Mouse (Mus musculus) MN1 (cell line): ENCODE data around the gene Tpsg1.

Experiments used
- DNase-seq: peaks from one replicate; pipeline ENCODE4 v3.0.0-alpha.2; 2016; ENCODE audit warnings: low spot score

The Tpsg1 gene

DNA sequence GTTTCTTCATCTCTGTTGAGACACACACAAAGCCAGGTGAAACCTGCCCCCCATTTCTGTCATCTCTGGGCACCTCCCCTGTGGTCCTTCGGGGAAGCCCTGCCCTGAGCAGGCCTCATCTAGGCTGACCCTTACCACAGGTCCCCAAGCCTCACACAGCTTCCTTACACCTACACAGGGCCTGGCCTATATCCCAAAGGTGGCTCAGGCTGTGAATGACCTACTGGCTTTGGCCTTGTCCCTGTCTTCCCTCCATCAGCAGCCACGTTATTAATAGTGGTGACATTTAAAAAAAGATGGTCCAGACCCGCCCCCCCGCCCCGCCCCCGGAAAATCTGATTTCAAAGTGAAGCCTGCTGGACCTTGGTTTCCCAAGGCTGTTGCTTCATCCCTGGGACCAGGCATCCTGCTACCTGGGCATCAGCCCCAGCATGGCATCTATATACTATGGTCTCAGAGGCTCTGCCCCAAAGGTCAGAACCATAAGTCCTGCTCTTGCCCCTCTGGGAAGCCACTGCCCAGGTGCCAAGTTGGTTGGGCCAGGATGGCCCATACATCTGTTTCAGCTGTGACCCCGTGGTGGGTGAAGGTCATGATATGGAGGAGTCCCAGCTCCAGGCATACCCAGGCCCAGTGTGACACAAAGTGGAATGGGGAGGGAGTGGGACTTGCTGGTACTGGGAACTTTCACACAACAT, 39.4 kb downstream of the Tpsg1 start:
- no peak for DNase-seq

DNA sequence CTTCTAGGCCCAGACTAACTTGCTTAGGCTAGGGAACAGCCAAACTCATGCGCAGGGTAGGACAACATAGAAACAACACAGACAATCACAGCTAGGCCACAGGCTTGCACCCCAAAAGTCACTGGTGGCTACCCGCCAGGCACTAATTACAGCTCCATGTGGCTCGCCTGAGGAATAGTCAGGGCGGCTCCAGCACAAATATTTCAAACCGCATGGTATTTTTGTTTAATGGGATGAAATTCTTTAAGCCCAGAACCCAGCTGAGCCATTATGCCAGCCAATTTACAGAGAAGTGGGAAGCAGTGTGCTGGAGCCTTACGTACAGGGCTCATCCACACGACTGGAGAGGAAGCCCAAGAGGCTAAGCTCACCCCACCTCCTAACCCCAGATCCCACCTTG, 40.5 kb downstream of the Tpsg1 start:
- DNase-seq, result no peak

DNA sequence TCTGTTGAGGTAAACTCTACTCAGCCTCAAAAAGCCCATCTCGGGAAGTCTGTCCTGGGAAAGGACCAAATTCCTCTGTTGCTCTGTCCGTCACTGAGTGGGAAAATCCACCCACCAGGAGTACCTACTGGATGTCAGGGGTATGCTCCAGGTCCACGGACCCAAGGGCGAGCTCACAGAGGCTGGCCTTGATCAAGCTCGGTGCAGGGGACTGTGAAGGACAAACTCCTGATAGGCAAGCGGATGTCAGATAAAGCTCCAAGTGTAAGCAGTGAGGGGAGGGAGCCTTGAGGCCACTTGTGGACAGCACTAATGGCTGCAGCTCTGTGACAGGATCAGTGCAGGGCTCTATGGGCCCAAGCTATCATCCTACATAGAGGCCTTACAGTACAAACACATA, 41.1 kb downstream of the Tpsg1 start:
- no peak for DNase-seq

DNA sequence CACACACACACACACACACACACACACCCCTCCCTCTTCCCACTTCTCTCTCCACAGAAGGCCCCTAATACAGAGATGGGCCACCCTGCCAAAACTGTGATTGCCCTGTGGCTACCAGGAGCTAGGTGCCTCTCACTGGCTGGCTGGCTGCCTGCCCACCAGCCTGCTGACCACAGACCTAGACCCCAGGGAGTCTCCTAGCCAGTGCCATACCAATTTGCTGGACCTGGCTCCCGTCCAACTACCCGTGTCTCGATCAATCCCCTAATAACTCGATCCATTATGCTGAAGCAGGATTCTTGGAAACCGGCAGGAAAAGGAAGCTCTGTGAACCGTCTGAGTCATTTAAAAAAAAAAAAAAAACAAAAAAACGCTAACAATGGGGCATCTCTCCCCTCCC, 41.7 kb downstream of the Tpsg1 start:
- DNase-seq, result peak; percentile 90

DNA sequence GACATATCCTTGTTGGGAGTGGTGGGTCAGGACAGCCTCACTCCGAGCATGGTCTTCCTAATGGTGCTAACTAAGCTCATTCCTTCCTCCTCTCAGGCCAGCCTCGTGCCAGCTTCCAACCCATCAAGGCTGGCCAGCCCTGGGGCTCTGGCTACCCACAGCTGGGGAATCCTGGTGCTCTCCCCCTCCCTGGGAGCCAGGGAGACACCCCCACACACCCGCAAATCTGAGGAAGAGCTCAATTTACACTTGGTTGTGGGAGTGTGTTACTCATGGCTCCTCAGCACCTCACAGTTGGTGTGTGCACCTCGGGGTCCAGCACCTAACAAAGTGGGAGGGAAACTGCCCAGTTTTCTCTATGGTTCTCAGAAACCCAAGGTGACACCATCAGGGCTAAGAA, 42.2 kb downstream of the Tpsg1 start:
- no peak for DNase-seq

DNA sequence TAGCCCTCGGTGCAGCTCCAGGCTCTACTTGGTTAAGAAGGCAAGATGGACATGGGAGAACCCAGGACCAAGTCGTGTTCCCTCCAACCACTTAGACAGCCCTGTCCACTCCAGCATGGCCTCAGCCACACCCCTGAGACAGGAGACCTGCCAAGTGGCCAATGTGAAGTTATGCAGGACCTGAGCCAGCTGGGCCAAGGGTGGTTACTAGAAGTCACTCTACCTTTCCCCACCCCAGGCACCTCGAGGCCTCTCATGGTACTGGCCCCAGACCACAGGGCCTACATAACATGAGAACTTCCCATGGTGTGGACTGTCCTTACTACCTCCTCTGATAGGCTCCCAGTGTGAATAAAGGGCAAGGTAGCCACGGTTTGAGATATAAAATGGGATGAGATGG, 45.1 kb downstream of the Tpsg1 start:
- DNase-seq, result no peak

DNA sequence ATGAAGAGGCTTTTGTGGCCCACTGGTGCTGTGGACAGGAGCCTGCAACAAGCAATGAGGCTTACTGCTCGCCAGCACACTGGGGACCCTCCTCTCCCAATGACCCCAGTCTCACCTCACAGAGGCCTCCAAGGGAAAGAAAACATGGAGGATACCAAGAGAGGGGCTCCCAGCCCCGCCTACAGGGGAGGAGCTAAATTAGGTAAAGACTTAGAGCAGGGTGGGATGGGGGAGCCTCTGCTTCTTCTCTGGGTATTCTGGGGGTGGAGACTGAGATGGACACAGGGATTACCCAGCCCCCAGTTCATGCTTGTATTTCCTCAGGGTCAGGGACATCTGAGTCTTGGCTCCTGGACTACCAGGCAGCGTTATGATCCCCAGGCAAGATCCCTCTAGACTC, 45.8 kb downstream of the Tpsg1 start:
- no peak for DNase-seq

DNA sequence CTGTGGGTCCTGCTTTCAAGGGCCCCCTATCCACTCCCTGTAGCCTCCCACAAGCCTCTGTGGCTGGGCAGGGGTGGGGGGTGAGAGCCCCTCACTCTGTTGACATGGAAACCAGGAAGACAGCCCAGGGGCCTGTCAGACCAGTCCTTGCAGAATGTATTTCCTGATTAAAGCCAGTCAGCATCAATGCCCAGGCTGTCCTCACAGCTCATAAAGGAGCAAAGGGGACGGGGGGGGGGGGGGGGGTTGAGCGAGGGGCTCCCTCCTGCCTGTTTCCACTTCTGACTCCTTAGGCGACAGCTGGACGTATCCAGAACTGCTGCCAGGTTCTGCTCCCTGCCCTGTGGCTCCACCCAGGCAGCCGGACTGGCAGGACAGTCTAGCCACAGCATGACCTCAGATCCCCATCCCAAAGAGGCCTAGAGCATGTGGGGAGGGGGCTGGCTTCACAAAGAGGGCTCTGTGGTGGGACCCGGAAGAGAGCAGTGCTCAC, 46.4 kb downstream of the Tpsg1 start:
- DNase-seq, result no peak

DNA sequence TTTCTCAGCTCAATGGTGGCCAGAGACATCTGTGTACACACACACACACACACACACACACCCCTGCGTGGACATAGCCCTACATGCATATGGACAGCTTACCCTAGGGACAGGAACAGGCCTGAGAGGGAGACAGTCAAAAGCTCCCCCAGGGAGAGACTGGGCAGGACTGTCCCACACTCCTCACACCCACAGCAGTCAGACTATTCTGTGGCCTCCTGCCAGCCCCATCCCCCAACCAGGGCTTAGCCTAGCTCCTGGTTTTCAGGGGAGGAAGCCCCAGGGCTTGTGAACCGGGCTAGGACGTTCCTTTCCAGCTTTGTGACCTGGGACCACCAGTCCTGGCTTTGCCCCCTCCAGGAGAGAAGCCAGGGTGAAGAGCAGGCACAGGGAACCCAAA, 47.1 kb downstream of the Tpsg1 start:
- peak; percentile 63 for DNase-seq

DNA sequence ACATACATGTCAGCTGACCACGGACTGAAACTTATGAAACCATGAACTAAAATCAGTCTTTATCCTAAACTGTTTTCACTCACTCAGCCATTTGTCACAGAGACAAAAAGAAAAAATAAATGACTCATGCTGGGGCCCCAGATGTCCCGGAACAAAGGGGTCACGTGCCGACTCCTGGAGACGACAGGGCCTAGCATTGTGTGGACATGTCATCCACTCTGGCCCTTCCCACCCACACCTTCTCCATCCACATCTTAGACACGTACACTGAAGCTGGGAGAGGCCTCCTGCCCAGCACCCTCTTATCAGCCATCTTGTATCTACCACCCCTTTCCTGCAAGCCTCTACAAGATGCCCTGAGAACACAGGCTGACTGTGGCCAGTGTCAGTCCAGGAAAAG, 48.9 kb downstream of the Tpsg1 start:
- DNase-seq, result no peak

DNA sequence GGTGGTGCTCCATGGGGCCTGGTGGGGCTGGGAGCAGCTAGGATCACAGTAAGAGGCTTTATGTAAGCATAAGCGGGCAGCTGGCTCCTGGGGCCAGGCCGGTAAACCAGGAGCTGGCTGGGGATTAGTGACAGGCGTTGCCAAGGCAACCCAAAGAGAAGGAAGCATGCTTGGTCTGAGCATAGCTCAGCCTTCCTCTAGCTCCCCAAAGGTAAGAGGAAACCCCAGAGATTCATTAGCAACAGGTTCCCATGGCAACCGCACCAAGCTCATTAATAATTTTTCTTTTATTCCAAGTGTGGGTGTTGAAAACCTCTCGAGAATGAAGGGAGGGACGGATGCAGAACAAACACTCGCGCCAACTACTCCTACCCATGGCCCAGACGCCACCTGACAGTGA, 49.9 kb downstream of the Tpsg1 start:
- no peak for DNase-seq

DNA sequence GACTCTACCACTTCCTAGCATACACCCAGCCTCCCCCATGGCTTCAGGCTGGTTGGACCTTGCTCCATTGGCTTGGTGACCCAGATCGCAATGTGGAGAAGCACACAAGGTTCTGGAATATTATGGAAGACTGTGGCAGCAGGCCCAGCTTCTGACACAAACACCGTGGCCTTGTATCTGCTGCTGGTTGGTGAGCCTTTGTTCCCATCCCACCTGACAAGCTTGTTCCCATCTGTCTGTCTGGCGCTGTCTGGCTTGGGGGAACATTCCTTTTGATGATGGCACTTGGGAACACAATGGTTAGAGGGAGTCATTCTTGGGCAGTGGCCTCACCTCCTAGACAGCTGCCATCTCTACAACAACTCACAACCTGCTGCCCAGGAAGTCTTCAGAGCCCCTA, 51.9 kb downstream of the Tpsg1 start:
- DNase-seq, result no peak
